In the genomic region with DNA sequence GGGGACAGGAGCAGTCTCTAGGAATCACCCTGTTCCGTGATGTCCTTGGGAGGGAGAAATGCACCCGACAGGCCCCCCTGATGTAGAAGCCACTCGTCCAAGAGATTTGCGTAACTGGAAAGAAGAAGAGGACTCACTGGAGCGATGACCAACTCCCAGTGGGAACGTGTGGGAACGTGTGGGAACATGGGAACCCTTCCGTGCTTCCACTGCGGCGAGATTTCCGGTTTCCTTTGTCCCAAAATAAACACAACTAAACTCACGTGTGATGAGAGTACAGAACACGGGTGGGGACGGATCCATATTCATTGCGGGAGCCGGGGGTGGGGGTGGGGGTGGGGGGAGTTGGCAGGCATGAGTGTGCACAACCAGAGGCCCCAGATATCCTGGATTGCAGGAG, we compare ENCODE assay signal across 16 mouse cellular contexts.
DNase-seq lines count a peak whose midpoint lies in the region; ATAC-seq and TF ChIP-seq lines count a peak whose summit lies in the region.
"Had no signal": no experiment of that assay in that cellular context is flagged by ENCODE, and none has a peak within 500 bp of the region (broad histone marks: within the 10 kb centered on the region; RNA-seq: fewer than 3 reads in every experiment).

No protein-coding gene starts in this region.

- no peak for TF ChIP-seq CTCF in intestine, postnatal 0 days (IDR thresholded peaks at IDR 0.05; ENCODE audit: low read depth)

- peak; percentile 41 for DNase-seq in brain, adult 2 months (ENCODE audit: low read depth, low spot score)
- DNase-seq in heart, embryonic 10.5 days (ENCODE audit: low spot score): no peak
- DNase-seq in lung, postnatal 10 days: peak; percentile 41
- no peak for DNase-seq in cerebellum, adult 8-10 months
- DNase-seq in left cerebral cortex, adult 11 months (ENCODE audit: low spot score): no peak
- DNase-seq: adrenal gland, postnatal 14 days; cerebellum, adult 9-10 months; forebrain, postnatal 0 days had no signal

- H3K4me2 ChIP-seq in intestine, embryonic 15.5 days (replicated peaks): 0 out of 2 replicates have a peak overlapping the region, but pooled peaks have one; percentile 14
- H3K4me2 ChIP-seq in intestine, postnatal 0 days (replicated peaks; ENCODE audit: low read depth): no peak overlapping the region; the same call in 1 of the 2 replicates
- H3K4me2 ChIP-seq: embryonic facial prominence, embryonic 13.5 days; kidney, embryonic 15.5 days; liver, embryonic 11.5 days had no signal

- no peak for ATAC-seq in intestine, embryonic 15.5 days
- ATAC-seq in intestine, postnatal 0 days: no peak
- ATAC-seq in megakaryocyte-erythroid progenitor cell, adult 5-6 weeks (replicated peaks; ENCODE audit: low FRiP score, low TSS enrichment, poor library complexity, severe bottlenecking): no peak
- ATAC-seq: activated CD4-positive, CD25-positive, alpha-beta regulatory T cell, adult 4 months; forebrain, postnatal 0 days had no signal

- WGBS in intestine, embryonic 15.5 days: 87% methylated on average over 16 of the region's 16 CpGs
- 79% methylated on average over 16 of the region's 16 CpGs for WGBS in intestine, postnatal 0 days
- 78% methylated on average over 16 of the region's 16 CpGs for WGBS in heart, embryonic 10.5 days

- no peaks in the 10 kb centered on the region for H3K27me3 ChIP-seq in intestine, embryonic 15.5 days (replicated peaks)
- no peaks in the 10 kb centered on the region for H3K27me3 ChIP-seq in intestine, postnatal 0 days (replicated peaks; ENCODE audit: control insufficient read depth, insufficient read depth, low read length)
- H3K27me3 ChIP-seq in heart, embryonic 10.5 days (ENCODE audit: insufficient read depth, poor library complexity, severe bottlenecking): peaks cover 19% of the 10 kb centered on the region
- H3K27me3 ChIP-seq: embryonic facial prominence, embryonic 13.5 days; kidney, embryonic 15.5 days had no signal

- H3K9me3 ChIP-seq in intestine, embryonic 15.5 days: no peaks in the 10 kb centered on the region
- no peaks in the 10 kb centered on the region for H3K9me3 ChIP-seq in intestine, postnatal 0 days (ENCODE audit: control insufficient read depth)
- no peaks in the 10 kb centered on the region for H3K9me3 ChIP-seq in heart, embryonic 10.5 days
- H3K9me3 ChIP-seq: kidney, embryonic 15.5 days; midbrain, embryonic 10.5 days had no signal

- H3K27ac ChIP-seq in intestine, embryonic 15.5 days: no peak overlapping the region; the same call in 1 of the 2 replicates
- H3K27ac ChIP-seq in intestine, postnatal 0 days (ENCODE audit: low read depth, low read length): no peak overlapping the region
- H3K27ac ChIP-seq in heart, embryonic 10.5 days: peak overlapping the region; percentile 18; the same call in 1 of the 2 replicates
- H3K27ac ChIP-seq: embryonic facial prominence, embryonic 13.5 days; kidney, embryonic 15.5 days; midbrain, embryonic 10.5 days had no signal

- H3K4me1 ChIP-seq in intestine, embryonic 15.5 days (replicated peaks): peaks cover 9% of the 10 kb centered on the region
- H3K4me1 ChIP-seq in intestine, postnatal 0 days (replicated peaks; ENCODE audit: control insufficient read depth, insufficient read depth, low read length): no peaks in the 10 kb centered on the region
- peaks cover 33% of the 10 kb centered on the region for H3K4me1 ChIP-seq in heart, embryonic 10.5 days

- H3K4me3 ChIP-seq in intestine, embryonic 15.5 days (replicated peaks): no peak overlapping the region
- no peak overlapping the region for H3K4me3 ChIP-seq in intestine, postnatal 0 days (ENCODE audit: low read depth, low read length)
- H3K4me3 ChIP-seq in heart, embryonic 10.5 days: no peak overlapping the region
- H3K4me3 ChIP-seq: embryonic facial prominence, embryonic 13.5 days; kidney, embryonic 15.5 days; midbrain, embryonic 10.5 days had no signal

- no peaks in the 10 kb centered on the region for H3K36me3 ChIP-seq in intestine, embryonic 15.5 days
- no peaks in the 10 kb centered on the region for H3K36me3 ChIP-seq in intestine, postnatal 0 days (ENCODE audit: control insufficient read depth, insufficient read depth)
- no peaks in the 10 kb centered on the region for H3K36me3 ChIP-seq in heart, embryonic 10.5 days
- H3K36me3 ChIP-seq: embryonic facial prominence, embryonic 13.5 days; kidney, embryonic 15.5 days; midbrain, embryonic 10.5 days had no signal

- no peak overlapping the region for H3K9ac ChIP-seq in intestine, embryonic 15.5 days
- H3K9ac ChIP-seq in intestine, postnatal 0 days (ENCODE audit: low read depth, low read length): no peak overlapping the region
- H3K9ac ChIP-seq: embryonic facial prominence, embryonic 13.5 days; forebrain, postnatal 0 days; kidney, embryonic 15.5 days had no signal

Comparison
In these comparisons a context has a peak if more than half of its experiments do, and no peak if none do; other contexts are left out.
1. DNase-seq: peak in brain, adult 2 months (single experiment) and lung, postnatal 10 days (single experiment); none in heart, embryonic 10.5 days (single experiment), cerebellum, adult 8-10 months (single experiment) and left cerebral cortex, adult 11 months (single experiment).